Mouse (Mus musculus) myocyte (in vitro differentiated cells): ENCODE measurements at regions not wholly inside any gene's neighbourhood (a gene's known extent, or its start where the extent isn't known, plus 50 kb on each side); places are given as distances from the start of the nearest gene placed in this dataset.

Source experiments
- CEBPB ChIP-seq: IDR thresholded peaks from 2 replicates; pipeline ENCODE4 v1.6.1; 2011; ENCODE audit warnings: mild to moderate bottlenecking, moderate library complexity; ENCODE audit not compliant: poor library complexity, insufficient read depth, severe bottlenecking
- E2F4 ChIP-seq: IDR thresholded peaks from one replicate; pipeline ENCODE4 v1.6.1; 2011; ENCODE audit warnings: mild to moderate bottlenecking, control low read depth, moderate library complexity; ENCODE audit not compliant: insufficient read depth
- MAX ChIP-seq: IDR thresholded peaks from one replicate; pipeline ENCODE4 v1.6.1; 2011; ENCODE audit warnings: low read depth, mild to moderate bottlenecking, control low read depth
- MYOD1 ChIP-seq, 3 experiments: IDR thresholded peaks; one replicate each; pipeline ENCODE4 v1.6.1; 2011; ENCODE audit warnings: control low read depth in 2 of 3, low read depth in 2 of 3, mild to moderate bottlenecking in 2 of 3, moderate library complexity in 1 of 3; ENCODE audit not compliant: insufficient read length in 2 of 3, control insufficient read depth in 1 of 3
- MYOG ChIP-seq, 3 experiments: IDR thresholded peaks; one replicate each; pipeline ENCODE4 v1.6.1; 2011; ENCODE audit warnings: control low read depth in 2 of 3, low read depth in 2 of 3, mild to moderate bottlenecking in 2 of 3; ENCODE audit not compliant: insufficient read length in 2 of 3, control insufficient read depth in 1 of 3, insufficient read depth in 1 of 3
- POLR2A ChIP-seq: IDR thresholded peaks from one replicate; pipeline ENCODE4 v1.6.1; 2011; ENCODE audit warnings: low read depth, mild to moderate bottlenecking, control low read depth, moderate library complexity; ENCODE audit not compliant: insufficient read length
- POLR2AphosphoS2 ChIP-seq: IDR thresholded peaks from one replicate; pipeline ENCODE4 v1.6.1; 2011; ENCODE audit warnings: low read depth, control low read depth; ENCODE audit not compliant: insufficient read length
- REST ChIP-seq: IDR thresholded peaks from one replicate; pipeline ENCODE4 v1.6.1; 2011; ENCODE audit warnings: mild to moderate bottlenecking, control low read depth, moderate library complexity; ENCODE audit not compliant: insufficient read depth, insufficient read length
- SRF ChIP-seq: IDR thresholded peaks from one replicate; pipeline ENCODE4 v1.6.1; 2011; ENCODE audit warnings: low read depth; ENCODE audit not compliant: control insufficient read depth, insufficient read length
- TCF12 ChIP-seq: IDR thresholded peaks from one replicate; pipeline ENCODE4 v1.6.1; 2011; ENCODE audit warnings: mild to moderate bottlenecking, control low read depth; ENCODE audit not compliant: poor library complexity, insufficient read depth, severe bottlenecking
- USF1 ChIP-seq: IDR thresholded peaks from one replicate; pipeline ENCODE4 v1.6.1; 2011; ENCODE audit warnings: low read depth, mild to moderate bottlenecking, control low read depth, moderate library complexity

DNA sequence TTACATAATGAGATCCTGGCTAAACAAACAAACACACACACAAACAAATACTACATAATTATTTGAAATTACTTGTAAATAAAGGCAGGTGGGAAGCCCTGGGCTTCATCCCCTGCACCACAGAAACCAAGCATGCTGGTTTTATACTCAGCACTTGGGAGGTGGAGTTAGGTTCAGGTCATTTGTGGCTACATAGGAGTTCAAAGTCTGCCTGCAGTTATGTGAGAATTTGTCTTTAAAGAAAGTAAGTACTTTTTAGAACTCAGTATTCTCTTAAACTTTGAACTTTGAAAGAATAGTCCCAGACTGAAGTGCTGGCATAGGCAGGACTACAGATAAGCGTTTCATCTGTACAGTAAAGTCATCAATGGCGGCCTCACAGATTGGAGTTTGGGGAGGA lies 107.6 kb upstream of the Zfp217 start:
- no peak for TF ChIP-seq POLR2AphosphoS2
- no peak for TF ChIP-seq USF1
- TF ChIP-seq MAX = no peak
- no peak for TF ChIP-seq MYOG (IDR thresholded peaks at IDR 0.05; ENCODE audit: control insufficient read depth in 1 of 3, insufficient read depth in 1 of 3, insufficient read length in 2 of 3, low read depth in 2 of 3)
- TF ChIP-seq CEBPB = no peak
- TF ChIP-seq POLR2A = no peak
- TF ChIP-seq TCF12 = no peak
- TF ChIP-seq SRF = no peak
- TF ChIP-seq E2F4 = no peak
- TF ChIP-seq REST = no peak
- no peak for TF ChIP-seq MYOD1 (IDR thresholded peaks at IDR 0.05; ENCODE audit: control insufficient read depth in 1 of 3, insufficient read length in 2 of 3, low read depth in 2 of 3)
